Mouse (Mus musculus) kidney, embryonic 14.5 days (tissue): ENCODE data around the gene Hp1bp3. TPM values are rescaled to one million over a fixed set of nuclear protein-coding genes. Genes with fewer than 3 reads are reported as not detected.

ENCODE experiments used
- polyA plus RNA-seq: library from polyadenylated mRNA; unstranded; fragments of >200 nt; fragmentation: Nextera tagmentation; extraction: Ambion mirVana; gene quantifications from 2 replicates; pipeline ENCODE4 v1.2.1, GENCODE M21; 2014

The Hp1bp3 gene
- polyA plus RNA-seq, 1 experiment from 2014 or later: 176 TPM

Other genes with a start within 250 kb of the Hp1bp3 start
- gene Eif4g3, start 223.3 kb upstream of the Hp1bp3 start, polyA plus RNA-seq: 35.6 and 55.9 TPM in 2 replicates
- gene Sh2d5, start 34.1 kb downstream of the Hp1bp3 start, polyA plus RNA-seq: 0.47 and 0.60 TPM in 2 replicates
- gene Kif17, start 34.1 kb downstream of the Hp1bp3 start, polyA plus RNA-seq: 0.81 and 0.99 TPM in 2 replicates
- gene Ddost, start 88.4 kb downstream of the Hp1bp3 start, polyA plus RNA-seq: 299 and 332 TPM in 2 replicates
- gene Pink1, start 110.0 kb downstream of the Hp1bp3 start, polyA plus RNA-seq: 25.7 and 27.1 TPM in 2 replicates
- gene Cda, start 151.7 kb downstream of the Hp1bp3 start, polyA plus RNA-seq: 21.7 TPM in 2 replicates
- not detected in 2 replicates for gene Fam43b, start 180.2 kb downstream of the Hp1bp3 start, polyA plus RNA-seq
- 16.7 and 16.9 TPM in 2 replicates for gene Mul1, start 218.4 kb downstream of the Hp1bp3 start, polyA plus RNA-seq
- 7.4 and 10.1 TPM in 2 replicates for gene Camk2n1, start 238.0 kb downstream of the Hp1bp3 start, polyA plus RNA-seq